Mouse (Mus musculus) cortical plate, adult 2 months (tissue): ENCODE measurements around the gene 1700037H04Rik.

Experiments used
- CTCF ChIP-seq: fragments of 200-500 bp; IDR thresholded peaks from 2 replicates; pipeline ENCODE4 v1.5.1; 2011; ENCODE audit warnings: mild to moderate bottlenecking, control low read depth, low read length; ENCODE audit not compliant: insufficient read depth; ENCODE audit errors: extremely low read depth
- POLR2A ChIP-seq: fragments of 200-500 bp; IDR thresholded peaks from 2 replicates; pipeline ENCODE4 v1.6.1; 2011; ENCODE audit warnings: mild to moderate bottlenecking, low read length, control low read depth; ENCODE audit not compliant: insufficient read depth; ENCODE audit errors: extremely low read depth

GRCm38 (mm10) chr2:131142592-131142991 lies 17.3 kb downstream of the 1700037H04Rik start:
- TF ChIP-seq CTCF (peak; percentile 50), POLR2A (no peak)
